ENCODE assay signal across 16 mouse cellular contexts in genomic region chr14:31557273-31557672, GRCm38 (mm10). TPM values are rescaled to one million over a fixed set of nuclear protein-coding genes. Genes with fewer than 3 reads are reported as not detected.
DNase-seq lines count a peak whose midpoint lies in the region; ATAC-seq and TF ChIP-seq lines count a peak whose summit lies in the region.
"Had no signal": no experiment of that assay in that cellular context is flagged by ENCODE, and none has a peak within 500 bp of the region (broad histone marks: within the 10 kb centered on the region; RNA-seq: fewer than 3 reads in every experiment).

No protein-coding gene starts in this region.

- H3K79me2 ChIP-seq in myocyte (ENCODE audit: control insufficient read depth, insufficient read depth), result no peaks in the 10 kb centered on the region

- H3K27ac ChIP-seq in neural tube, embryonic 15.5 days (replicated peaks), result no peak overlapping the region
- no peak overlapping the region for H3K27ac ChIP-seq in layer of hippocampus, adult 2 months
- no peak overlapping the region for H3K27ac ChIP-seq in midbrain, embryonic 11.5 days (ENCODE audit: low read depth, low read length)
- H3K27ac ChIP-seq: neural tube, embryonic 13.5 days had no signal

- TF ChIP-seq POLR2A in myocyte (IDR thresholded peaks at IDR 0.05; ENCODE audit: insufficient read length, low read depth), result no peak

- H3K27me3 ChIP-seq in myocyte (ENCODE audit: control insufficient read depth, insufficient read depth, insufficient read length), result no peaks in the 10 kb centered on the region
- no peaks in the 10 kb centered on the region for H3K27me3 ChIP-seq in neural tube, embryonic 15.5 days (replicated peaks)
- no peaks in the 10 kb centered on the region for H3K27me3 ChIP-seq in midbrain, embryonic 11.5 days (ENCODE audit: control insufficient read depth, insufficient read depth, low read length)
- H3K27me3 ChIP-seq: CH12.LX; neural tube, embryonic 13.5 days had no signal

- H3K4me3 ChIP-seq in myocyte, result no peak overlapping the region
- H3K4me3 ChIP-seq in neural tube, embryonic 15.5 days (replicated peaks), result no peak overlapping the region
- no peak overlapping the region for H3K4me3 ChIP-seq in layer of hippocampus, adult 2 months
- H3K4me3 ChIP-seq in midbrain, embryonic 11.5 days (ENCODE audit: low read depth, low read length), result no peak overlapping the region
- H3K4me3 ChIP-seq: neural tube, embryonic 13.5 days had no signal

- no peaks in the 10 kb centered on the region for H3K4me1 ChIP-seq in neural tube, embryonic 15.5 days
- no peaks in the 10 kb centered on the region for H3K4me1 ChIP-seq in midbrain, embryonic 11.5 days (ENCODE audit: control insufficient read depth, insufficient read depth, low read length)

- H3K9ac ChIP-seq in neural tube, embryonic 15.5 days (replicated peaks), result no peak overlapping the region
- no peak overlapping the region for H3K9ac ChIP-seq in midbrain, embryonic 11.5 days (ENCODE audit: low read length)
- H3K9ac ChIP-seq: neural tube, embryonic 13.5 days had no signal

- no peak for ATAC-seq in neural tube, embryonic 15.5 days (ENCODE audit: low FRiP score)
- ATAC-seq in midbrain, embryonic 11.5 days (ENCODE audit: low FRiP score), result no peak

- H3K36me3 ChIP-seq in myocyte (ENCODE audit: control insufficient read depth, insufficient read depth), result no peaks in the 10 kb centered on the region
- no peaks in the 10 kb centered on the region for H3K36me3 ChIP-seq in neural tube, embryonic 15.5 days
- no peaks in the 10 kb centered on the region for H3K36me3 ChIP-seq in midbrain, embryonic 11.5 days (ENCODE audit: control insufficient read depth, insufficient read depth, low read length)
- H3K36me3 ChIP-seq: neural tube, embryonic 13.5 days had no signal

- no peaks in the 10 kb centered on the region for H3K9me3 ChIP-seq in neural tube, embryonic 15.5 days (replicated peaks)
- H3K9me3 ChIP-seq in midbrain, embryonic 11.5 days (ENCODE audit: control insufficient read depth, low read length), result no peaks in the 10 kb centered on the region
- H3K9me3 ChIP-seq: neural tube, embryonic 13.5 days had no signal

- TF ChIP-seq CTCF in layer of hippocampus, adult 2 months (conservative IDR thresholded peaks at IDR 0.05), result no peak

- peak; percentile 78 for DNase-seq in gastrocnemius, adult 18-20 months (ENCODE audit: low spot score)
- no peak for DNase-seq in gastrocnemius, postnatal 4 days (ENCODE audit: low spot score in 2 of 2)
- DNase-seq in cerebellum, adult 18-20 months, result peak; percentile 26 to 41
- DNase-seq in cerebellum, postnatal 25 days, result peak; percentile 48 to 66
- no peak for DNase-seq in layer of hippocampus, adult 2 months (ENCODE audit: low spot score in 2 of 2)
- DNase-seq in midbrain, embryonic 11.5 days (ENCODE audit: low spot score, missing footprints), result no peak
- DNase-seq: adrenal gland, adult 8-10 months; heart, adult 18-20 months; kidney, postnatal 10 days; layer of hippocampus, adult 9-11 months; lung, postnatal 14 days had no signal

- peak overlapping the region; percentile 18 for H3K4me2 ChIP-seq in myocyte (ENCODE audit: low read depth)
- no peak overlapping the region for H3K4me2 ChIP-seq in neural tube, embryonic 15.5 days
- no peak overlapping the region for H3K4me2 ChIP-seq in midbrain, embryonic 11.5 days
- H3K4me2 ChIP-seq: neural tube, embryonic 13.5 days had no signal

- H3ac ChIP-seq in myocyte (ENCODE audit: control insufficient read depth, insufficient read length), result no peak overlapping the region

- WGBS in neural tube, embryonic 15.5 days, result 80% methylated on average over 8 of the region's 8 CpGs
- WGBS in midbrain, embryonic 11.5 days, result 86% methylated on average over 8 of the region's 8 CpGs

TF ChIP-seq in myocyte, 11 proteins besides CTCF, POLR2A, EP300 and RAD21:
- TF ChIP-seq MYOD1 (IDR thresholded peaks at IDR 0.05; ENCODE audit: control insufficient read depth in 1 of 3, insufficient read length in 2 of 3, low read depth in 2 of 3) (peak in 1 of 3 experiments; percentile 78), CEBPB (IDR thresholded peaks at IDR 0.05; ENCODE audit: insufficient read depth, poor library complexity, severe bottlenecking) (no peak), REST (IDR thresholded peaks at IDR 0.05; ENCODE audit: insufficient read depth, insufficient read length) (no peak), MAX (IDR thresholded peaks at IDR 0.05; ENCODE audit: low read depth) (no peak), POLR2AphosphoS2 (IDR thresholded peaks at IDR 0.05; ENCODE audit: insufficient read length, low read depth) (no peak), SRF (IDR thresholded peaks at IDR 0.05; ENCODE audit: control insufficient read depth, insufficient read length, low read depth) (no peak), MYOG (IDR thresholded peaks at IDR 0.05; ENCODE audit: control insufficient read depth in 1 of 3, insufficient read depth in 1 of 3, insufficient read length in 2 of 3, low read depth in 2 of 3) (peak in 2 of 3 experiments; percentile 65 to 69), TCF3 (IDR thresholded peaks at IDR 0.05; ENCODE audit: insufficient read length, low read depth) (no peak), USF1 (IDR thresholded peaks at IDR 0.05; ENCODE audit: low read depth) (no peak), E2F4 (IDR thresholded peaks at IDR 0.05; ENCODE audit: insufficient read depth) (no peak), TCF12 (IDR thresholded peaks at IDR 0.05; ENCODE audit: insufficient read depth, poor library complexity, severe bottlenecking) (no peak)

RNA-seq across cellular contexts. Expression of gene Colq, which starts 33.9 kb away (rescaled TPM):
- 1 to 10 TPM; 6.4 to 7.2 TPM for total RNA-seq in gastrocnemius, adult 18-20 months (2021)
- total RNA-seq in gastrocnemius, postnatal 4 days (2021), result 10 to 100 TPM; 10.4 to 15.2 TPM
- polyA plus RNA-seq in myocyte (2012; fragmentation: generic; extraction: Trizol), result 3.0 TPM
- 0.63 and 3.1 TPM in 2 replicates for polyA plus RNA-seq in neural tube, embryonic 15.5 days (2015; fragmentation: Nextera tagmentation; extraction: Ambion mirVana)
- under 1 TPM in 1 of 2 experiments, not detected in 1; 0.41 TPM for total RNA-seq in layer of hippocampus, adult 2 months (2021)
- polyA plus RNA-seq in midbrain, embryonic 11.5 days (2014; fragmentation: Nextera tagmentation; extraction: Ambion mirVana), result 0.04 TPM in 1 of 2 replicates, not detected in the other
- polyA plus RNA-seq: hindbrain, embryonic 11.5 days had no signal

Comparison
In these comparisons a context has a peak if more than half of its experiments do, and no peak if none do; other contexts are left out.
1. DNase-seq: peak in gastrocnemius, adult 18-20 months (single experiment), cerebellum, adult 18-20 months (2 of 2) and cerebellum, postnatal 25 days (2 of 2); none in gastrocnemius, postnatal 4 days (0 of 2), layer of hippocampus, adult 2 months (0 of 2) and midbrain, embryonic 11.5 days (single experiment).
2. RNA of gene Colq, which starts 33.9 kb away (total RNA-seq): 10.4 to 15.2 TPM in gastrocnemius, postnatal 4 days and 6.4 to 7.2 TPM in gastrocnemius, adult 18-20 months; 0.41 TPM in layer of hippocampus, adult 2 months; every median in the first group is over 4 times any median in the second.